Mouse (Mus musculus) midbrain, embryonic 15.5 days (tissue): ENCODE measurements around the gene Hdac9. TPM values are rescaled to one million over a fixed set of nuclear protein-coding genes. Genes with fewer than 3 reads are reported as not detected.

Experiments used
- ATAC-seq: fragments of 200-750 bp; cut with Nextera tagmentation; replicated peaks from 2 replicates; pipeline ENCODE4 v1.8.0; 2017; ENCODE audit warnings: moderate TSS enrichment
- H3K27ac ChIP-seq: fragments of 300-500 bp; sonication (generic); 2 replicates; pipeline ENCODE4 v1.5.1; 2015; ENCODE audit warnings: mild to moderate bottlenecking, inconsistent platforms
- H3K27me3 ChIP-seq: fragments of 300-500 bp; sonication (generic); replicated peaks from 2 replicates; pipeline ENCODE4 v1.6.1; 2015; ENCODE audit warnings: inconsistent platforms
- H3K36me3 ChIP-seq: fragments of 300-500 bp; sonication (generic); replicated peaks from 2 replicates; pipeline ENCODE4 v1.6.1; 2015; ENCODE audit warnings: inconsistent platforms
- H3K4me1 ChIP-seq: fragments of 300-500 bp; sonication (generic); 2 replicates; pipeline ENCODE4 v1.6.1; 2015; ENCODE audit warnings: inconsistent platforms
- H3K4me2 ChIP-seq: fragments of 300-500 bp; sonication (generic); 2 replicates; pipeline ENCODE4 v1.6.1; 2015; ENCODE audit warnings: inconsistent platforms, mild to moderate bottlenecking, moderate library complexity
- H3K4me3 ChIP-seq: fragments of 300-500 bp; sonication (generic); 2 replicates; pipeline ENCODE4 v1.5.1; 2015; ENCODE audit warnings: mild to moderate bottlenecking, inconsistent platforms
- H3K9ac ChIP-seq: fragments of 300-500 bp; sonication (generic); 2 replicates; pipeline ENCODE4 v1.6.1; 2015; ENCODE audit warnings: mild to moderate bottlenecking, inconsistent platforms
- H3K9me3 ChIP-seq: fragments of 300-500 bp; sonication (generic); 2 replicates; pipeline ENCODE4 v1.6.1; 2016; ENCODE audit warnings: inconsistent platforms
- whole genome bisulfite sequencing: fragments of 180-500 bp; shearing (Covaris S2); methylation state at CpG from one replicate; pipeline ENCODE4 v1.1.7; 2015; ENCODE audit warnings: mixed read lengths; 5-methylcytosine and 5-hydroxymethylcytosine counted together
- polyA plus RNA-seq: library from polyadenylated mRNA; unstranded; fragments of >200 nt; fragmentation: Nextera tagmentation; extraction: Ambion mirVana; gene quantifications from 2 replicates; pipeline ENCODE4 v1.2.1, GENCODE M21; 2015

Gene Hdac9
- polyA plus RNA-seq, 1 experiment from 2014 or later = 10.8 TPM

DNA sequence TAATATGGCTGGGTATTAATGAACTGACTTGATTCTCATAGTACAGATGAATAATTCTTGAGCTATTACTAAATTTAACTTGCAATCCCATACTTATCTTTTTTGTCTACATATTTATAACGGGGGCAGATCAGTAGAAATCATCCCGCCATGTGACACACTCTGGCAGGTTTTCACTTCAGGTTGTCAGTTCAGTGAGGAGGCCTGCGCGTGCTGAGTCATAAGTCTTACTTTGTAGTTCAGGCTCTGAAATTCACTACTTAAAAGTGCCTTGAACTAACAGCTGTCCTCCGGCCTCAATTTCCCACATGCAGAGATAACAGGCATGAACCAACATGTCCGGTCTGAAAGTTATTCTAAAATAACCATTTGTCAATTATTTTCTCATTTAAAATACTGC, 239.8 kb downstream of the Hdac9 start:
- no peak overlapping the region for H3K27ac ChIP-seq
- H3K9ac ChIP-seq = no peak overlapping the region
- no peak overlapping the region for H3K4me2 ChIP-seq
- H3K36me3 ChIP-seq = no peaks in the 10 kb centered on the region
- H3K4me1 ChIP-seq = no peaks in the 10 kb centered on the region
- no peak for ATAC-seq
- H3K27me3 ChIP-seq = no peaks in the 10 kb centered on the region
- H3K9me3 ChIP-seq = no peaks in the 10 kb centered on the region
- H3K4me3 ChIP-seq = no peak overlapping the region
- whole genome bisulfite sequencing = 71% methylated on average over 6 of the region's 6 CpGs

- no peak overlapping the region for H3K4me2 ChIP-seq
- H3K4me1 ChIP-seq = no peaks in the 10 kb centered on the region
- WGBS = 69% methylated on average over 2 of the region's 2 CpGs
- no peak overlapping the region for H3K27ac ChIP-seq
- no peaks in the 10 kb centered on the region for H3K9me3 ChIP-seq
- no peak overlapping the region for H3K9ac ChIP-seq
- ATAC-seq = no peak
- no peak overlapping the region for H3K4me3 ChIP-seq
- H3K36me3 ChIP-seq = no peaks in the 10 kb centered on the region
- H3K27me3 ChIP-seq = no peaks in the 10 kb centered on the region
Measured at GRCm38 (mm10) chr12:34674235-34674634, 242.7 kb downstream of the Hdac9 start.

DNA sequence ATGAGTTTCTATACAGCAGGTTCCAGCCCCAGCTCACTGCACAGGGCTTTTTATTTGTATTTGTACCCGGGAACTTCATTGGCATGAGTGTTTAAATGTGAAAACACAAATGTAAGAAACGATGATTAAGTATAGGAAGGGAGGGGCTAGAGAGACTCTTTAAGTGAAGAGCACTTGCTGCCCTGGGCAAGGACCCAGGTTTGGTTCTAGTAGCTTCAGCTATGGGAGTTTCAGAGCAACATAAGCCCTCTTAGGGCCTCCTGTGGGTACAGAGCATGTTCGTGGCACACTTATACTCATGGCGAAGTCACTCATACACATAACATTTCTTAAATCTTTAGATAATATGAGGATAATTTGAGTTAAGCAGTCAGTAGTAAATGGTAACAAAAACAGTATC, 243.4 kb downstream of the Hdac9 start:
- 83% methylated on average over 4 of the region's 4 CpGs for WGBS
- no peak for ATAC-seq
- no peaks in the 10 kb centered on the region for H3K36me3 ChIP-seq

DNA sequence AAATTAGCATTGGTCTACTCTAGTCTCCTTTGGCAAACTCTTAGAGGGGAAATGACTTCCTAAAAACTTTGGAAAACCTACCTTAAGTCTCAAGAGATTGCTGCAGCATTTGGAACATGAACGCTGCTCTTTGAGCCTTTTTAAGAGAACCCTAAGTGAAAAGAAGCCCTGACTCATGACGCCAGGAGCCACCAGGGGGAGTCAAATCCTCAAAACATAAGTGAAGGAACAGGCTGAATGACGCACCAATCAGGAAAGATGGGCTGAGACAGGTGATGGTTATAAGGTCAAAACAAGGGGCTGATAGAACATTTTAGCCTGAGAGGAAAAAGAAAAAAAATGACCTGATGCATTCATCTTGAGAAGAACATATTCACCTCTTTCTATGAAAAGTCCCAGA, 252.1 kb downstream of the Hdac9 start:
- Histone ChIP-seq H3K9me3 (no peaks in the 10 kb centered on the region), H3K4me3 (no peak overlapping the region), H3K27ac (no peak overlapping the region), H3K4me1 (no peaks in the 10 kb centered on the region), H3K27me3 (no peaks in the 10 kb centered on the region), H3K9ac (no peak overlapping the region), H3K36me3 (no peaks in the 10 kb centered on the region), H3K4me2 (no peak overlapping the region)
- WGBS = 9% methylated on average over 3 of the region's 3 CpGs
- peak; percentile 86 for ATAC-seq

More for the DNA sequence above, 243.4 kb downstream of the Hdac9 start:
- no peaks in the 10 kb centered on the region for H3K4me1 ChIP-seq
- H3K27me3 ChIP-seq = no peaks in the 10 kb centered on the region
- no peaks in the 10 kb centered on the region for H3K9me3 ChIP-seq
- H3K4me3 ChIP-seq = no peak overlapping the region
- H3K27ac ChIP-seq = no peak overlapping the region
- H3K9ac ChIP-seq = no peak overlapping the region
- H3K4me2 ChIP-seq = no peak overlapping the region

DNA sequence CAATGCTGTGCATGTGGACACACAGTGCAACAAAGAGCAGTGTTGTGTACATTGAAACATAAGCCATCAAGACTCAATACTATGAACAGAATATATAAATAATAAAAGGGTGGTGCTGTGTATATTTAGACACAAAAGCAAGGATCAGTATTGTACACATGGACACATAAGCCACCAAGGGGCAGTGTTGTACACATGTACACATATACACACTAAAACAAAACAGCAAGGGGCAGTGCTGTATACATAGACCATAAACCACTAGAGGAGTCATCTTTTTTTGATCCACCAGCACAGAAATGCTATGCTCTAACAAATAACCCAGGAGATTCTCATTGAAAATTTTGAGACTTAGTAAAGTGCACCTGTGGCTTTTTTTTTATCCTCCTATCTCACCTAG, 255.5 kb downstream of the Hdac9 start:
- no peak overlapping the region for H3K9ac ChIP-seq
- ATAC-seq = peak; percentile 28
- H3K27ac ChIP-seq = no peak overlapping the region
- H3K4me2 ChIP-seq = no peak overlapping the region
- H3K27me3 ChIP-seq = no peaks in the 10 kb centered on the region
- no peak overlapping the region for H3K4me3 ChIP-seq
- H3K36me3 ChIP-seq = no peaks in the 10 kb centered on the region
- H3K9me3 ChIP-seq = no peaks in the 10 kb centered on the region
- no peaks in the 10 kb centered on the region for H3K4me1 ChIP-seq

DNA sequence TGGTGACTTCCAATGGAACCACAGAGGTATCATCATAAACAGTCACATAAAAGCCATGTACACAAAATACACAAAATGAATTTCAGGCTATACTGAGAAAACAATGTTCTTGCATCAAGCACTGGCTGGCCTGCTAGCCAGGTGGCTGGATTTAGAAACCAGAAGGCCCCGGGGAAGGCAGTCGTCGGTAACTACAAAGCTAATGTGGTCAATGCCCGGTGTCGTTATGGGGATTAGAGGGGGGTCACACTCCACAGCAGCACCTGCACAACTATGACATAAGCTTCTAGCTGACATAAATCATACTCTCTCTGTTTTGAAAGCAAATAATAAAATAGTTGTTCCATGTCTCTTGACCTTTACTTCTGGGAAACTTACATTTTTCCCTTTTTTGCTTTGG, 256.9 kb downstream of the Hdac9 start:
- Histone ChIP-seq H3K36me3 (no peaks in the 10 kb centered on the region), H3K27me3 (no peaks in the 10 kb centered on the region), H3K9me3 (no peaks in the 10 kb centered on the region), H3K4me2 (no peak overlapping the region), H3K27ac (no peak overlapping the region), H3K4me1 (no peaks in the 10 kb centered on the region), H3K4me3 (no peak overlapping the region), H3K9ac (no peak overlapping the region)
- ATAC-seq = no peak
- WGBS = 30% methylated on average over 5 of the region's 5 CpGs

DNA sequence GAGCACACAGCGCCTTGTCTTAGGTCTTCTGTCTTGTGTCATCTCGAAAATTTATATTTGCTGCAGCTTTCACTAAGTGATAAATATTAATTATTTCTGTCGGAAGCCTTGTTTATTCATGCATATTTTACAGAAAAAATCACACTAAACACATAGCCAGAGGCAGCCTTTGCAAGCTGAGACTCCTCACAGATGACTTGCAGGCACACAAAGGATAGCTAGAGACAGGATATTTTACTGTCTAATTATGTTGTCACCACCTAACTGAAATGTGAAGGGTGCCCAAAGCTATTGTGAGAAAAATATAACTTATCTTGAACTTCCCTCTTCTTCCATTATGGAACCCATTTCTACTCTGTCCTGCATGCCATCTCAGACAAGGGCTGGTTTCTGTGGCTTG, 258.3 kb downstream of the Hdac9 start:
- H3K4me2 ChIP-seq = peak overlapping the region; percentile 45; the same call in 1 of the 2 replicates
- ATAC-seq = peak; percentile 43; the same call in 1 of the 2 replicates

GRCm38 (mm10) chr12:34658119-34658518, 258.8 kb downstream of the Hdac9 start:
- no peak overlapping the region for H3K4me3 ChIP-seq
- WGBS = 32% methylated on average over 6 of the region's 6 CpGs
- no peak overlapping the region for H3K9ac ChIP-seq

More for the DNA sequence above, 258.3 kb downstream of the Hdac9 start:
- Histone ChIP-seq H3K4me3 (no peak overlapping the region), H3K27me3 (no peaks in the 10 kb centered on the region), H3K36me3 (no peaks in the 10 kb centered on the region), H3K9me3 (no peaks in the 10 kb centered on the region), H3K27ac (no peak overlapping the region), H3K9ac (no peak overlapping the region), H3K4me1 (no peaks in the 10 kb centered on the region)
- WGBS = 48% methylated on average over 3 of the region's 3 CpGs

DNA sequence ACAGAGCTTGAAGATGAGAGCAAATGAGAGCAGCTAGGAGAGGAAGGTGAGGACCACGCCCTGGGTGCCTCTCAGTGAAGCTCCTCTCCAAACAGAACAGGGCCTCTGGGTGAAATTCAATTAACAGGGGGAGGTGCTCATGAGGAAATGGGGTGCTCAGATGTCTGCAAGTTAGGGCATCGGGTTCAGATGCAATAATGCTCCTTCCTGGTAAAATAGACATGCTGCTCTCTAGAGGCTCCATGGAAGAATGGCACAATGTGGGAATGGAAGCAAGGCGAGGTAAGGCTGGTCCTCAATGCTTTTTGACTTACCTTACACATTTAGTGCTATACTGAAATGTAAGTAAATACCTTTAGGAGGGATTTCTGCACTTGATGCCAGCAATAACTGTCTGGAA, 263.3 kb downstream of the Hdac9 start:
- no peak overlapping the region for H3K4me2 ChIP-seq
- no peak overlapping the region for H3K27ac ChIP-seq
- ATAC-seq = no peak
- no peak overlapping the region for H3K4me3 ChIP-seq
- 24% methylated on average over 3 of the region's 3 CpGs for WGBS
- no peaks in the 10 kb centered on the region for H3K27me3 ChIP-seq
- no peaks in the 10 kb centered on the region for H3K4me1 ChIP-seq
- H3K9me3 ChIP-seq = no peaks in the 10 kb centered on the region
- no peaks in the 10 kb centered on the region for H3K36me3 ChIP-seq
- H3K9ac ChIP-seq = no peak overlapping the region

More at GRCm38 (mm10) chr12:34658119-34658518, 258.8 kb downstream of the Hdac9 start:
- no peak overlapping the region for H3K27ac ChIP-seq
- H3K36me3 ChIP-seq = no peaks in the 10 kb centered on the region
- peak overlapping the region; percentile 45 for H3K4me2 ChIP-seq
- H3K27me3 ChIP-seq = no peaks in the 10 kb centered on the region
- no peaks in the 10 kb centered on the region for H3K9me3 ChIP-seq
- no peaks in the 10 kb centered on the region for H3K4me1 ChIP-seq
- peak; percentile 90 for ATAC-seq

DNA sequence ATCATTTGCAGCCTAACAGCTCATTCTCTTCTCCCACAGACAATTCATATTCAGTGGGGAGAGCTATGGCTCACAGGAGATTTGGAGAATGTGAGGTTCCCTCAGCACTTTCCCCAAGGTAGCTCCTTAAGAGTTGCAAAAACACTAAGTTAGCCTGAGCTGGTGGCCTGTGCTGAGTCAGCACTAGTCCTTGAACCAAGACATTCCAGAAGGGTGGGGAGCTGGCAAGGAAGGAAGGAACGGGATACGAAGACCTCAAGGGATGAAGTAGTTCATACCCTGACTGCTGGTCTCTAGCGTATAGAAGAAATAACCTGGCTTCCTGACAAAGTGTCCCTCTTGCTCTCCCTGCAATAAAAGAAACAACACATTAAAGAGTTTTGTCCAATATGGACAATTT, 268.1 kb downstream of the Hdac9 start:
- Histone ChIP-seq H3K36me3 (no peaks in the 10 kb centered on the region), H3K4me1 (no peaks in the 10 kb centered on the region), H3K27ac (no peak overlapping the region), H3K4me3 (no peak overlapping the region), H3K9me3 (no peaks in the 10 kb centered on the region), H3K27me3 (no peaks in the 10 kb centered on the region), H3K4me2 (no peak overlapping the region), H3K9ac (no peak overlapping the region)
- WGBS = 86% methylated on average over 3 of the region's 3 CpGs
- ATAC-seq = no peak

- 0 out of 2 replicates have a peak, but pooled peaks have one; percentile 56 for ATAC-seq
- no peaks in the 10 kb centered on the region for H3K27me3 ChIP-seq
- no peaks in the 10 kb centered on the region for H3K9me3 ChIP-seq
- no peak overlapping the region for H3K4me3 ChIP-seq
- 55% methylated on average over 4 of the region's 4 CpGs for WGBS
- H3K36me3 ChIP-seq = no peaks in the 10 kb centered on the region
- H3K4me1 ChIP-seq = peaks cover 4% of the 10 kb centered on the region; the same call in 1 of the 2 replicates
- no peak overlapping the region for H3K4me2 ChIP-seq
- no peak overlapping the region for H3K27ac ChIP-seq
- H3K9ac ChIP-seq = no peak overlapping the region
Measured at GRCm38 (mm10) chr12:34641705-34642259, 275.1 kb downstream of the Hdac9 start.

DNA sequence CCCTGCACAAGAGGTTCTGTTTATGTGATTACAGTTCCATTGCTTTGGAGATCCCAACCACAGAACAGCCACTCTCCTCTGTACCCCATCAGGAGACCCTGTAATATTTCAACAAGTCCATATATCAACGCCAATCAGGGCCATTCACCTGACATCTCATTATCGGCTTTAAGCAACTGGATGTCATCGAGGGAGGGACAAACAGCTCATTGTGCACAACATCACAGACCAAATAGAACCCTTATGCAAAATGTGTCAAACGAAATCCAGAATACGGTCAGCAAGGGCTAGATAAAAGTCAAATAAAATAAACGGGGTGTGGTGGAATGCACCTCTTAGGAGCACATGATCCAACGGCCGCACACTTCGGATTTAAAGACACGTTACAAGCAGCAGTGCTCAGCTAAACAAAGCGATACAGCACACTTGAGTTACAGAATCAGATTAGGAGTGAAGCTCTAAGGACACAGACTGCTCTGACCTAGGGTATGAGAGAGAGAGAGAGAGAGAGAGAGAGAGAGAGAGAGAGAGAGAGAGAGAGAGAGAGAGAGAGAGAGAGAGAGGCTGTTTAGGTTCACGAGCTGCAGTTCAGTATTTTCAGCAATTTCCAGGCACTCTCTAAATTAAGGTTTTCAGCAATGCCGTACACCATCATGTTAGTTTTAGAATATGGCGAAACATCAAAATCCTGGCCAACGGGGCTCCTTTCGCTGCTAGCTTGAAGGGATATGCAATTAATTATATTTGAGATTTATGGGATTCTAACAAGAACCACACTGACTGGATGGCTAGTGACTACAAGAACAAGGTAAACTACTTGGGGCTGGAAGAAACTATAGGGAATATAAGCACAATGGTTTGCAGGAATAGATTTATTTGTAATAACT, 279.4 kb downstream of the Hdac9 start:
- no peak; the same call in 1 of the 2 replicates for ATAC-seq
- 71% methylated on average over 16 of the region's 16 CpGs for WGBS

More for the DNA sequence above, 279.4 kb downstream of the Hdac9 start:
- no peaks in the 10 kb centered on the region for H3K36me3 ChIP-seq
- no peaks in the 10 kb centered on the region for H3K27me3 ChIP-seq
- H3K4me1 ChIP-seq = peaks cover 4% of the 10 kb centered on the region; the same call in 1 of the 2 replicates
- H3K27ac ChIP-seq = no peak overlapping the region
- no peaks in the 10 kb centered on the region for H3K9me3 ChIP-seq
- H3K9ac ChIP-seq = no peak overlapping the region
- H3K4me2 ChIP-seq = no peak overlapping the region
- no peak overlapping the region for H3K4me3 ChIP-seq
